Mouse (Mus musculus): ENCODE results near the gene Tmem132e.

GRCm38 (mm10) chr11:82340900-82341299 is 47.8 kb upstream of the Tmem132e start:
- TF ChIP-seq POLR2A (IDR thresholded peaks at IDR 0.05; ENCODE audit: low read depth, low read length) (no peak), CTCF (IDR thresholded peaks at IDR 0.05; ENCODE audit: borderline replicate concordance, insufficient read depth, low read length) (no peak)
